Mouse (Mus musculus): ENCODE data around the gene Olfr462.
"Not testable (repeated sequence)": the region's sequence is repeated elsewhere in the genome, so short reads cannot be mapped to it uniquely, and the experiment has no call there.

The Olfr462 gene

DNA sequence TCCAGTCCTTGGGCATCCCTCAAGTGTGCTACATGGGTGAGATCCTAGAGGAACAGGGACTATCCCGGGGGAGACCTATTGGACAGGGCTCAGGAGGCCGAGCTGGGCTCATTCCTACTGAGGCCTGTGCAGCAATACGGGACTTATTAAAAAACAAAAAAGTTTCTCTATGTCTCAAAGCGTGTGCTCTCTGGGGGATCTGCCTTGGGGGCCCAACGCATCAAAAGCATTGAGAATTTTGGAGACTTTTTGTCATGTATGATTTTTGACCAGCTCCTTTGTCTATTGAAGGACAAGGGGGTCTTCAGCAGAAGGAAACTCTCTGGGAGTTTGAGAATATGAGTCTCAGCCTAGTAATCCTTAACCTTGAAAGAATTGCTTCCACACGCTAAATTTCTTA, at the start of gene Olfr462:
Gene Olfr462, minus strand, starts transcription at position 101 of the 400 bp plus-strand sequence.
- DNase-seq, result no peak

DNA sequence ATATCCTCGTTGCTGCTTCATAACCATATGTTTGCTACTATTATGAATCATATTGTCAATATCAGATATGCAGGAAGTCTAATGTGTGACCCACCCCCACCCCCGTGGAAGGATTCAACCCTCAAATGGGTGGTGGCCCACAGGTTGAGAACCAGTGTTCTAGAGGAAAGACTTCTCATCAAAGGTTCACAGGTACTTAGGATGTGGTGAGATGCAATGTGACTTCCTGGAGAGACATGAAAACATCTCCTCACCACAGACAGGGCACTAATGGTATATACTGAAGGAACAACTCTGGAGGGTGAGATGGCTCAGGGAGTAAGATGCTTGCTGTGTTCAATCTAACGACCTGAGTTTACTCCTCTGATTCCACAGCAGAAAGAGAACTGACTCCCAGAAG, 43.4 kb upstream of the Olfr462 start:
- no peak for DNase-seq

DNA sequence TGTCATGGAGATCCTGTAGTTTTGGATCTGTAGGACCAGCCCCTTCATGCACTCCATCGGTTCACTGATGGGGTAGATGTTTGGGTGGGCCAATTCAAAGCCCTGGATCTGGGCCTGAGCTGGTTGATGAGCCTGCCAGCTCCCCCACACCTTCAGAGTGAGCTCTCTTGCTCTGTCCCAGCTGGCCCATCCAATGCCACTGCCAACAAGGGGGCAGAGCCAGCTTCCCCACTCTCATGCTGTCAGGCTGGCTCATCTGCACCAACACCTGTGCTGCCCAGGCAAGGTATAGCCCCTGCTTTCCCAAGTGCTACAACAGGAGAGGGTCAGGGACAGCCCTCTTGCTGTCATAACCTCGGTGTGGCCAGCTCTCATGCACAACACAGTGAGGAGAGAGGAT, 41.7 kb upstream of the Olfr462 start:
- DNase-seq, result no peak

DNA sequence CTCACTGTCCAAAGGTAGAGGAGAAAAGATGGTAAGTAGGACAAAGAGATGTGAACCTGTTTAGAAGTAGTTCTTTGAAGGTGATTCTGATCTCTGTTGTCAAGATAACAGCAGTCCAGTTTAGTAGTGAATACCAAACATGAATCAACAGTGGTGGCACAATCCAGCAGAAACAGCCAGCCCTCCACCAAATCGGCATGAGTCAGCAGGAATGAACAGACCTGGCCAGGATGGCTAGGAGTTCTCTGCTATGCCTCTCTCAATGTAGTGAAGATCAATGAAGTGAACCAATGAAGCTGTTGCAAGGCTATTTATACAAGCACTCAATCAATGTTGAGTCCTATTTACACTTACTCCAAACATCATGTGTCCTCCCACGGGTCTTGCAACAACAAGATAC, 38.3 kb upstream of the Olfr462 start:
- DNase-seq, result no peak

DNA sequence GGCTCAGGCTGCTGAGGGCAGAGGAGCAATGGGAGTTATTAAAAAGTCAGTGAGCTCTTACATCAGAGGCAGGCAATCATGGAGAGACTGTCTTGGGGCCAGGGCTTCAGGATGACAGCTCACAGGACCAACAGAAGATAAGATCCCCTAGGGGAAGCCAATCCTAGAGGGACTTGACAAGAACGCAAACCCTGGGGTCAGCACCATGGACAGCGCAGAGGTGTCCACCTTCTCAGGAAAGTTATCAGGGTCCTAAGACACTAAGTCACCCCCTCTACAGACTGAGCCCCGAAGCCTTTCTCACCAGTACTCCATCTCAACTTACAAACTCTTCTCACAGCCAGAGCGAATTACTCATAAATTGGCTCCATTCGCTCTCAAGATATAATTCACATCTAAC, 28.9 kb upstream of the Olfr462 start, which contains the start of gene Olfr464:
Gene Olfr464, minus strand, starts transcription at position 2 of the 400 bp plus-strand sequence.
- peak; percentile 4 for DNase-seq

DNA sequence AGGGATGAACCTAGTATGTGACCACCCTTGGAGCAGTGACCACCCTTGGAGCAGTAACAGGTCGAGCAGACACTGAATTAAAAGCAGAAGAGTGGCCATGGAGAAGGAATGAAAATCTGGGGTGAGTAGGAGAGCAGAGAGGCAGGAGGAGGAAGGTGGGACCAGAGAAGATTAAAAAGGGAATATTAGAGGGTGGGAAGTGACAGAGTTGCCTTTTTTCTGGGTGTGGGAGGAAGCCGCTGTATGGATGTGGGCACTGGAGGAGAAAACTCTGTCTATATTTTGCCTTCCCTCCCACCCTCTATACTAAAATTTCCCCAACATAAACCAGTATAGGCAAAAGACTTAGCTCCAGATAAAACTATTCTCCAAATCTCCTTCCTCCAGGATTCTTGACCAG, 28.2 kb upstream of the Olfr462 start:
- no peak for DNase-seq

DNA sequence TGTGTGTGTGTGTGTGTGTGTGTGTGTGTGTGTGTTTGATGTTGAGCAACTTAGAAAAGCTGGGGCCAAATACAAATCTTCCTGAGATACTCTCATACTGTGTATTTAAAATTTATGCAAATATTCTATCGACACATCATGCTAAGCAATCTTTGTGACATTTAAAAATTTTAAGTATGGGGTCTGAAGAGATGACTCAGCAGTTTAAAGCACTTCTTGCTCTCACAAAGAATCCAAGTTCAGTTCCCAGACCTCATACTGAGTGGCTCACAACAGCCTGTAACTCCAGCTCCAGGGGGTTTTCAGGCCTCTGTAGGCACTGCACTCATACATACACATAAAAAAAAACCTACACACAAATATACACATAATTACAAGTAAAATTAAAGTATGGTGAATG, 23.9 kb upstream of the Olfr462 start:
- no peak for DNase-seq

DNA sequence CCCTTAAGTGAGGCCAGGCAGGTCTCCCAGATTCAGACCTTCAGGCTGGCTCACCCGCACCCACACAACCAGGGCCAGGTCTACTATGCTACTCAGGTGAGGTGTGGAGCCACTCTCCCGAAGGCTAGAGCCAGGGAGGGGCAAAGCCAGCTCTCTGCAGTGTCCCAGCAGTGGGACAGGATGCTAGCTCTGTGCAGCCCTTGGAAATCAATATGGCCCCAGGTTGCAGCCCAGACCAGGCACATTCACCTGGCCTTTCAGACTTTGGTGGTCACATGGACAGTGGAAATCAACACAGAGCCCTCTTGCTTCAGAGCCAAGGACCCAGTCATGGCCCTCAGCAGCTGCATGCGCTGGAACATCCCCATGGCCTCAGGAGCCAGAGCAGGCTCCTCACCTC, 12.3 kb upstream of the Olfr462 start:
- no peak for DNase-seq

DNA sequence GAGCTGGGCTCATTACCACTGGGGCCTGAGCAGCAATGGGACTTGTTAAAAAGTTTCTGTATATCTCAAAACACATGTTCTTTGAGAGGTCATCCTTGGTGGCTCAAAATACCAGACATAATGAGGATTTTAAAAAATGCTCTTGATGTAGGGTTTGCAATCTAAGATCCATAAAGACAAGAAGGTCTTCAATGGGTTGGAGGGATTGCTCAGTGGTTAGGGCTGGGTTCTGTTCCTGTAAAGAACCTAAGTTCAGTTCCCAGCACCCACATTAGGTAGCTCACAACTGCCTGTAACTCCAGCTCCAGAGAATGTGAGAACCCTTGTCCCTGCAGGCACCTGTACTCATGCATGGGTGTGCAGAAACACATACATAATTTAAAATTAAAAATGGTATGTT, 5.2 kb upstream of the Olfr462 start, which contains the start of gene Olfr463:
Gene Olfr463, minus strand, starts transcription at position 101 of the 400 bp plus-strand sequence.
- no peak for DNase-seq

DNA sequence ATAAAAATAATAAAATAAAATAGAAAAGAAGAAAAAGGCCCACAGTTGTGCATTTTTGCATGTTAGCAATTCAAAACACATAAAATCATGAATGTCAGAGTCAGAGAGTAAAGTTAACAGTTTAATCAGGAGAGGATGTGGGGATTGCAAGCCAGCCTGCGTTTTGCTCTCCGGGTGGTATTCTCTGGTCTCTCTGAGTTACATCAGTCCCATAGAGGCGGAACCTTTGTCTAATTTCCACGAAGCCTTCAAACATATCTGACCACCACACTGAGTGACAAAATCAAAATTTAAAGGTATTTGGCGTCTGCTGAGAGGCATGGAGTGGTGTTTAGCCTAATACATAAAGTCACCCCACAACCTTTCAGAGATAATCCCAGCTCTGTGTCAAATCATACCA, 7.2 kb downstream of the Olfr462 start:
- DNase-seq, result no peak

DNA sequence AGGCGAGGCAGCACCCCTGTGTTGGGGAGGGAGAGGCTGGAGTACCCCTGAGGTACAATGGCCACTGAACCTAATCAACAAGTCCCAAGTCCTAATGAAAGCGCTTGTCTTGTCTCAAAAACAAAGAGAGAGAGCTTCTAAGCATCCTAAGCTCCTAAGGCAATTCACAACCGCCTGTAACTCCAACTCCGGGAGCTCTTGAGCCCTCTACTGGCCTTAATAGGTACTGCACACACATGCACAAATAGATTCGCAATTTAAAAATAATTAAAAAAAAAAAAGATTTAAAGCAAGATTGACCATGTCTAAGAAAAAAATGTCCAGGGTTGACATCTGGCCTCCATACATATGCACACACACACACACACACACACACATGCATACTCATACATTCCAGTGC, 8.6 kb downstream of the Olfr462 start:
- no peak for DNase-seq

DNA sequence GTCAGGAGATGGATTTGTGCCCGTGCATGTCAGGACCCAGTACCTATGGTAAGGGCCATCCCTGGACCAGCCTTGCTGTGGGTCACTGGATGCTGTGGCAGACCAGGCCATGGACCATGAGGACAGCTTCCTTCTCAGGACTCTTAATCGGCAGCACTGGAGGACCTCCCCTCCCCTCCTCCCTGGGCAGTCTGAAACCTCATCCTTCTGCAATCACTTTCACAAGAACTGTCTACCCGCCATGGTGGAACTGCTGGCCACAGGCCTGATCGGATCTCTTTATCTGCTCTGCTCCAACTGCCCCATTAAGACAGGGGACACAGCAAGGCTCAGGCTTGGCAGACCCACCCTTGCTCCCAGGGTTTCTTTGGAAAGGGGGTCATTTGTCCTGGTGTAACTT, 10.4 kb downstream of the Olfr462 start:
- no peak for DNase-seq

DNA sequence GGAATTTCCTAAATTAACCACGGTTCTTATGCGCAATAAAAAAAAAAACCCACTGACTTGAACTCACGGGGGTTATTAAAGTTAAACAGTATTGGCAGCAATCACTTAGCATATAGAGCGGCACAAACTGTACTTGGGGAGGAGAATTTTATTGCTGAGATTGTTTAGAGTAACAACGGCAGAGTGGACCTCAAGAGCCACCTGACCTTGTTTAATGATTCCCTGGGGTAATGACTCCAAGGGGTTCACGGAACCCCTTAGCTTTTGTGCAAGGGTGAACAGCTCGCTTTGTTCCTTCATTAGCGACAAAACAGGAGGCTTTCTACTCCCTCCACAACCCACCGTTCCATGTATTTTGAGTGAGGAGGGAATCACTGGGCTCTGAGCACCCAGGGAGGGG, 12.2 kb downstream of the Olfr462 start:
- no peak for DNase-seq

DNA sequence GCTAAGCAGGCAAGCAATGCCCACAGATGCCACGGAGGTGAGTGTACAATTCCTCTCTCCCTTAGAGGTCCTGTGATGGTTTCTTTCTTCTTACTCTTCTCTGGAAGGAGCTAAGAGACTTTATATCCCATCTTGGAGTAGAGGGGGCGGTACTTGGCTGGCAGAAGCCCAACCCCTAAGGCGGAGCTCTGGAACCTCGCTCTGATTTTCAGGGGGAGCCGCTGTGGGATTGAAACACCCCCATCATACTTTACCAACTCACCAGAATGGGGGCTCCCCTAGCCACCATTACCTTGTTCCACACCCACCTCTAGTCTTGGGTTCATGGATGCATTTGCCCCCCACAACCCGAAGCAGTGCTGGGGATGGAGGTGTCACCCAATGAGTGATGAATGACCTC, 16.6 kb downstream of the Olfr462 start, which contains the start of gene Epx:
Gene Epx, minus strand, starts transcription at position 101 of the 400 bp plus-strand sequence.
- DNase-seq, result no peak

DNA sequence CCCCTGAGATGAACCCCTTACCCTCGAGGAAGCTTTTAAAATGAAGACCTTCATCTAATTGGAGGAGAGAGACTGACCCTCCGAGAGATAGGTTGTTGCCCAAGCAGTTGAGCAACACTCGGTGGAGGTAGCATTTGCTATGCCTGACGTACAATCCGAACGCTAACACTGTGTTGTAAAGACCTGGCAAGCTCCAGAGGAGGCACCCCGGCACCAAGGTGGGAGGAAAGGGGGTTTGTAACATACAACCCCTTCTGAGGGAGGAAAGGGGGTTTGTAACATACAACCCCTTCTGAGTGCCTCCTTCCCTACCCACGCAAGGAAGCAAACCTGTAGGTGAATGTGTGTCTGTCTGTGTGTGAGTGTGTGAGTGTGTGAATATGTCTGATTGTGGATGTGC, 20.3 kb downstream of the Olfr462 start:
- no peak for DNase-seq

DNA sequence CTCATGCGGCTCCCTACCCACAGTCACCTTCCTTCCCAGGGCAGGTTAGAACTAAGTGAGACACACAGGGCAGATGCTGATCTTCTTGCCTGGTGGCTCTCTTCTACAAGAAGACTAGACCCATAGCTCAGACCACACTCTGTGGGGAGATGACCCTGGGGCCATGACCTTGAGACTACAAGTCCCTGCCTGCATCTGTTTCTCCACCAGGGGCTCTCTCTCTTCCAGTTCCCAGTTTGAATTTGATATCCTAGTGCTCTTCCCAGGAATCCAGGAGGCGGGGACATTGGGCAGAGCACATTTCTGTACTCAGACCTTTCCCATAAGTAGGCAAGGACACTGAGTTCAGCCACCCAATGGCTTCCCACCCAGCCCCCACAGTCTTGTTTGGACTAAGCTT, 22.0 kb downstream of the Olfr462 start:
- no peak for DNase-seq

DNA sequence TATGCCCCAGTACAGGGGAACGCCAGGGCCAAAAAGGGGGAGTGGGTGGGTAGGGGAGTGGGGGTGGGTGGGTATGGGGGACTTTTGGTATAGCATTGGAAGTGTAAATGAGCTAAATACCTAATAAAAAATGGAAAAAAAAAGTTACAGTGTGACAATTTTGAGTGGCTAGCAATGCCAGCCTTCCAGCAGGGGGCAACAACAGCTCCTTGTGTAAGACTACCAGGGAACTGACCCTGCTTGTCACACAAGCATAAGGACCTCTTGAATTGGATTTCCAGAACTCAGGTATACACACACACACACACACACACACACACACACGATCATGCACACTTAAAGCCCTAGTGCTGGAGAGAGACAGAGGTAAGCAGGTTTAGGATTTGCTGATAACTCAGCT, 25.2 kb downstream of the Olfr462 start:
- DNase-seq, result not testable (repeated sequence)

DNA sequence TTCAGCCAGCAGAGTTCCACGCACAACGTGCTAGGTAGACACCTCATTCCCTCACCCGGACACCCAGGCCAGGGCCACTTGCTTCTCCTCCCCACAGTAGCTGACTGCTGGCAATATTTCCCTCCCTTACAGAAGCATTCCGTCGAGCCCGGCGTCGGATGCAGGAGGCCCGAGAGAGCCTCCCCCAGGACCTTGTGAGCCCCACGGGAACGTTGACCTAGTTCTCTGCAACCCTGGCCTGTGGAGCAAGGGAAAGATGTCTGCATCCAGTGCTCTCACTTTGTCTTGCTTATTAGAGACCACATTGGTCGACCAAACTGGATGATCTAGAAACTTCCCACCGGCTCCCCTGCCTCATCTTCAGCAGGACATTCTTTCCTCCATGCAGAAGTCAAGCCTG, 29.3 kb downstream of the Olfr462 start:
- no peak for DNase-seq

DNA sequence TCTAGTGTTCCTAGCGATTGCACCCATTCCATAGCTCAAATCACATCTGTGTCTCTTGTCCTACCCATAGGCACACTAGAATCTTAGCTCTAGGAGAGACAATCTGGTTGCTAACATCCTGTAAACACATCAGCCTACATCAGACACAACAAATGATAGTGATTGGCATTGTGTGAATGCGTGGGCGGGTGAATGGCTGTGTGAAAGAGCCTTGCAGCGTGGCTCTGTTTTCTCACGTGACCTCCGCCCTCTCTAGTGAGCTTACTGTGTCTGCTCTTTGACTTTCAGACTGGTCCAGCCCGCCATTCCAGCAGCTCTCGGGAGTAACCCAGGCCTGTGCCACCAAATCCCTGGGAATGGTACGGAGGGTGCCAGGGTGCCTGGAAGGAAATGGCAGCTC, 31.6 kb downstream of the Olfr462 start:
- DNase-seq, result no peak

DNA sequence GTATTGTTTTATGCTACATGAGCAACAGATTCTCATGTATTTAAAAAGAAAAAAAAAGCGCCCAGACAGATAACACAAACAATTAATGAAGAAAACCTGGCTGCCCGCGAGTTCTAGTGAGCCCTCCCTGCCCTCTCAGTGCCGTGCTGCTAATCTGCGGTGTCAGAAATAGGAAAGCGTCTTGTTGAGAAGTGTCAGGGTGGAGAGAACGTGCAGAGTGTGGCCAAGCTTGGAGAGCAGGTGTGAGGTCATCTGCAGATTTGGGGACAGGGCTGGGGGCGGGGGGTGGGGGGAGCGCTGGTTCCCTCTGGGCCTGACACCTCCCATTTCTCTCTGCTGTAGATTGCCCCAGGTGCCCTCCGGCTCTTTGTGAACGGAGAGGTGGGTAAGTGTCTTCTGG, 32.8 kb downstream of the Olfr462 start:
- no peak for DNase-seq

DNA sequence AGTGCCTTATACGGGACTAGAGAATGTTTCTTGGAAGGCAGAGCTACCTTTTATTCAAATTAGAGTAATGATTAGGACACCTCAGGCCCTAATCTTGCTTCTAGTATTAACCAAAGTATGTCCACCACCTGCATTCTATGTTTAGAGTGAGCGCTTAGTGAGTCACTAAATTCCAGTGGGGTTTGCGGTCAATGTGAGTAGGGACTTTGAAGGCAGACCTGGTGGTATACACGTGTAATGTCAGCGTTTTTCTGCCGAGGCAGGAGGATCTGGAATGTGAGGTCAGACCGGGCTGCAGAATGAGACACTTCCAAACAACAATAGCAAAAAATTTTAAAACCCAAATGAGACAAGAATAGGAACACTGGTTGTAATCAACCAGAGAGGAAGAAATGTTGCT, 37.5 kb downstream of the Olfr462 start:
- DNase-seq, result no peak

DNA sequence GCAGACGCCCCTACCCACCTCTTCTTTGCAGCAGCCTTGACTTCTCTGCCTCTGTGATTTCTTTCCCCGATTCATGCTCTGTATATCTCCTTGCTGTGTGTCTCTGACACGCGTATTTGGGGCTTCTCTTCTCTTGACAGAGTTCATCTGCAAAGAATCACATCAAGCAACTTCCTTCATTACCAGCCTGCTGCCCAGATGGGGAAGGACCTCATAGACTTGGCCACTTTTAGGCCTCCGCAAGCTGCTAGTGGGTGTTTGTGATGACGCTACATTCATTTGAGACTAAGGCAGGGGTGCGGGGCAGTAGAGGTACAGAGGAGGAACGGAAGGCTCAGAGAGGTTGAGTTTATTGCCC, 38.5 kb downstream of the Olfr462 start:
- peak; percentile 12 for DNase-seq

DNA sequence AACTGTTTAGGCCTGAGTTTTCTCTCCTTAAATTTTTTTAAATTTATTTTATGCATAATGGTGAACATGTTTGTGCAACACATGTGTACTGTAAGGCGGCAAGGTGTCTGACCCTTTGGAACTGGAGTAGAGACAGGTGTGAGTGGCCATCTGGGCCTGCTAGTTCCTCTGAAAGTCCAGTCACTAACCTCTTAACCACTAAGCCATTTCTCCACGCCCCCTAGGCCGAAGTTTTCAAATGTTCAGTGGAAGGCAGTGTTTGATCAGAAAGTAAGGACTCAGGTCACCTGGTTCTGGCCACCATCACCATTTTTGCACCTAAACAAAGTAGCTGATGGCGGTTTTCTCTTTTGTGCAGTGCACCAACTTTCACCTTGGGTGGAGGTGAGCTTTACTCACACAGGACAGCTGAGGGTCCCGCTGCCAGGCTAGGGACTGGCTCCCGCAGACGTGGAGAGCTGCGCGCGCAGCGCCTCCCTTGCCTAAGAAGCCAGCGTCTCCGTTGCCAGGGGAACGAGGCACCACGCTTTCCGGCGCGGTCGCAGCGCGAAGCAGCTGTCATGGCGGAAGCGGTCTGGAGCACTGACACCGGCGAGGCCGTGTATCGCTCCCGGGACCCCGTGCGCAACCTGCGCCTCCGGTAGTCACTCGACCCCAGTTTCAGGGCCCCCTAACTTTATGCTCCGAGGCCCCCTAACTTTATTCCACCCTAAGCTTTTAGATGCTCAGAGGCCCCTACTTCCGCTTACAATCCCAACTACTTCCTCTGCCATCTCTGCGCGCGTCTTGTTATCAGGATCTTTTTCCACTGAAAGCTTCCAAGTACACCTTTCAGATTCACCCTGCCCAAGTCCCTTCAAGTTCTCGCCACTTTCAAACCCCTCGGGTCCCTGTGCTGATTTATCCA, 39.1 kb downstream of the Olfr462 start, which contains the start of gene Mks1:
Gene Mks1, plus strand, starts transcription at position 526 of the 907 bp plus-strand sequence.
- peak; percentile 93 for DNase-seq

DNA sequence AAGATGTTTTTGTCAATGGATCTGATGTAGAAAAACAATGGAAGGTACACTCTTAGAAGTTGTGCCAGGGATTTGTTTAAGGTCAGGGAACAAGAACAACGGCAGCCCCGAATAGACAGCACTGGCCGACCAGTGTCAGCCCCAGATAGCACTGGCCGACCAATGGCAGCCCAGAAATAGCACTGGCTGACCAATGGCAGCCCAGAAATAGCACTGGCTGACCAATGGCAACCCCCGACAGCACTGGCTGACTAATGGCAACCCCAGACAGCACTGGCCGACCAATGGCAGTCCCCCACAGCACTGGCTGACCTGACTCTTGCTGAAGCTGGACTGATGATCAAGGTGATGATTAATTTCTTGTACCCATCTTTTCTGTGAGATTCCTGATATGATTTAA, 44.2 kb downstream of the Olfr462 start:
- no peak for DNase-seq
